Mouse (Mus musculus): ENCODE results near the gene Klhdc3. TPM values are rescaled to one million over a fixed set of nuclear protein-coding genes. Genes with fewer than 3 reads are reported as not detected.

Gene Klhdc3
- polyA plus RNA-seq (2017; shearing (Covaris generic)): 91.9 TPM

GRCm38 (mm10) chr17:46680760-46681373, at the start of gene Klhdc3:
TSS of gene Klhdc3 (minus strand) at chr17:46680914.

GRCm38 (mm10) chr17:46728904-46729318, 48.2 kb upstream of the Klhdc3 start, which contains the start of gene Gnmt:
TSS of gene Gnmt (minus strand) at chr17:46729168.

DNA sequence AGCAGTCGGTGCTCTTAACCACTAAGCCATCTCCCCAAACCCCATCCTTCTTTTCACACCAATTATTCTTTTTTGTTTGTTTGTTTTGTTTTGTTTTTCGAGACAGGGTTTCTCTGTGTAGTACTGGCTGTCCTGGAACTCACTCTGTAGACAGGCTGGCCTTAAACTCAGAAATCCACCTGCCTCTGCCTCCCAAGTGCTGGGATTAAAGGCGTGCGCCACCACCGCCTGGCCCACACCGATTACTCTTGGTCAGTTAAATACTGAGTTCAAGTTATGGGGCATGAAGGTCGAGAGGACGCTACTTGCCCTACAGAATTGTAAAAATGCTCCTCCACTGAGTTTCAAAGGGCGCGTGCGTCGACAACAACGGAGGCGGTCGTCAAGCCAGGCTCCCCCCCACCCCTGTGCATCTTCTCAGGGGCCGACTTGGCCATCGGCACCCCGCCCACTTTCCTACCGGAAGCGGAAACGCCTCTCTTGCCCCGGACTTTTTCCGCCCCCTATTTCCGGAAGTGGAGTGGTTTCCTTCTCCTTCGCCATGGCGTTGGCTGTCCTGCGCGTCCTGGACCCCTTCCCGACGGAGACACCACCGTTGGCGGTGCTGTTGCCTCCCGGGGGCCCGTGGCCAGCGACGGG, 30.4 kb upstream of the Klhdc3 start, which contains the start of gene Pex6:
Gene Pex6 (plus strand): TSS at position 505 of the 639 bp plus-strand sequence.

DNA sequence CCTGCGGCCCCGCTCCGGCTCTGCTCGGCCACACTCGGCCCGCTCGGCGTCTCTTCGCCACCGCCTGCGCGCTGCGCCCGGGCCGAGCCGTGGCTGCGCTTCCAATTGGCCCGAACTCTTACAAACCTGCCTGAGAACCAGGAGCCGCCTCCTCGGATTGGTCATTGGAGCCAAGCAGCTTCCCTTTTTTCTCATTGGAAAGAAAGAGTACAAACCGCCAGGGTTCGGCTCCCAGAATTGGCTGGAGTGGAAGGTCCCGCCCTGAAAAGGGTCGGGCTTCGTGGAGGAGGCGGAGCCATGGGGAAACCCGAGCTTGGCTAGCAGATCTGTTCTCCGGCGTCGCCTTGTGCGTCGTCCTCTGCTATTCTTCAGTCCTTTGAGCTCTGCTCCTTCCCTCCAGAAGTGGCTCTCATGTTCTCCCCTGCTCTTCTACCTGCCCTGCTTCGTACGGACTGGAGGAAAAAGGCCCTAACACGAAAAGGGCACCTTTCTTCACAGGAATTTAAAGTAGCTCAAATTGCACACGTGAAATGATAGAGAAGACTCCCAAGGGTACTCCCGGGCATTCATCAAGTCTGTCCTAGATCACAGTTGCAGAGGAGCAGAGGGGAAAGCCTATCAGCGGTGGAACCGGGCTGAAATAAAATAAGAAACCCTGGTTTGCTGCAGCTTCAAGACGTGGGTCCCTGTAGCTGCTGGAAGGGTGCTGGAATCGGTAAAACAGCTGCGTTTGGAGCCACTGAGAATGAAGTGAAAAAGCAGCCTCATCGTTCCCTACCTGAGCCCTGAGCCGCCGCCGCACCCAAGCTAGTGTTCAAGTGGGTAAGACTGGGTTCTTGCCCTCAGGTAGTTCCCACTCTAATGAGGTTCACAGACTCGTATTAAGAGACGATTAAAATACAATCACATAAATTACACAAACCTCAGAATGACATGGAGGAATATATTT, 24.4 kb upstream of the Klhdc3 start, which contains the start of gene Ppp2r5d:
Gene Ppp2r5d (minus strand): TSS at position 225 of the 949 bp plus-strand sequence.

GRCm38 (mm10) chr17:46678416-46678815, 2.3 kb downstream of the Klhdc3 start, which contains the start of gene Mea1:
TSS of gene Mea1 (plus strand) at chr17:46678793.

DNA sequence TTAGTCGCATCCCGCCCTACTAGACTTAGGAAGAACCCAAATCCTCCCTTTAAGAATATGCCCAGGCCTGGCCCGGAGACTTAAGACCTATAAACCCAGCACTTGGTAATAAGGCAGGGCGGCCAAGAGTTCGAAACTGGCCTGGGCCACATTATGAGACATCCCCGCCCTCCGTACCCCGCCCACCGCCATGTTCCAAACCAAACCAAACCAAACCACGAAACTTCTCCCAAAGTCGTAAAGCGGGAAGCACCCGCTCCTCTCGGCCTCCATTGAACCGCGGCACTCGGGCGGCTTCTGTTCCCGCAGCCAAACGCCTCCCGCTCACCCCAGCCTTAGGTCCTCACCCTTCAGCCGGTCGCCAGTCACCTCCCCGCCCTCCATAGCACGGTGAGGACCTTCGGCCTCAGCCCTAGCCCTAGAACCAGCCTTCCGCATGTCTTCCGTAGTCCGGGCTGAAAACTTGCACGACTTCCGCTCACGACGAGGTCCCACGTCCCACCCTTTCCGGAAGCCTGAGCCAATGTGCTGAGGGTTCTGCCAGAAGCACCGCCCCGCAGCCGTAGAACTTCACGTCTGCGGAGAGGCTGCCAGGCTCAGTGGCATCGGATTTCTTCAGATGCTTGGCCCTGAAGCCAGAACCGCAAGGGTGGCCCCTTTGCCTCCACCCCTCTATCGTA, 6.7 kb downstream of the Klhdc3 start, which contains the start of gene Rrp36:
Gene Rrp36 (minus strand): TSS at position 503 of the 680 bp plus-strand sequence.

GRCm38 (mm10) chr17:46650232-46651031, 30.3 kb downstream of the Klhdc3 start, which contains the start of gene Cul7:
TSS of gene Cul7 (plus strand) at chr17:46650337.

DNA sequence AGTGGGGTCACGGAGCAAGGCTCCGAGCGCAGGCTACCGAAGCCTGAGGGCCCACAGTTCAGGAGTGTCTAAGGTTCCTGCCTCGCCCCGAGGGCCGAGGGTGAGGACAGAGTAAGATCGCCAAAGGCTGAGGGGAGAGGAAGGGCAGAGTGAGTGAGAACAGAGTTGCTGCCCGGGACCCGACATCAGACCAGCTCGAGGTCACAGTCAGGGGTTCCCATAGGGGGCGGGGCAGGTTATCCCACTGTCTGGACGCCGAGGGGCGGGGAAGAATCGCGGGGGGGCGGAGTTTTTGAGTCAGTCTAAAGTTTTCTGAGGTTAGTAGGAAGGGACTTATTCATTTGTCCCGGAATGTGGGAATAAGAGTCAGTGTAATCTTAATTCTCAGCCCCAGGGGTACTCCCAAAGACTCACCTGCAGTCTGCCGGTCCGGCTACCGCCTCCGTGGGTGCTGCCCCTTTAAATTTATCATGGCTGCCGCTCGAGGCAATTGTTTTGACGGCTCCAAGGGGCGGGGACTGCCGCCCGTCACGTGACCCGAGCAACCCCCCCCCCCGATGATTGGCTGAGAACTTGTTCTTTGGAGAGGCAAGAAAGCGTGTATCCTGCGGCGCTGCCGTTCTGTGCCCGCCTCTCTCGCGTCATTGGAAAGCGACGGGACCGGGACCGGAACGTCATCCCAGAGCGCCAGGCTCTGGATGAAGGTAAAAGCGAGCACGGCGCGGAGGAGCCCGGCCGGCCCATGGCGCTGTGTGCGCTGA, 35.0 kb downstream of the Klhdc3 start, which contains the start of the genes Klc4 and Mrpl2:
Gene Klc4 (minus strand): TSS at position 462 of the 761 bp plus-strand sequence.
Gene Mrpl2 (plus strand): TSS at position 669 of the 761 bp plus-strand sequence.

GRCm38 (mm10) chr17:46628791-46629684, 51.7 kb downstream of the Klhdc3 start, which contains the start of gene Ptk7:
TSS of gene Ptk7 (minus strand) at chr17:46629504.

Other genes starting within 250 kb of the Klhdc3 start
- not detected for gene Slc22a7, start 242.5 kb downstream of the Klhdc3 start, polyA plus RNA-seq (2017; shearing (Covaris generic))
- 0.31 TPM for gene Ttbk1, start 193.2 kb downstream of the Klhdc3 start, polyA plus RNA-seq (2017; shearing (Covaris generic))
- gene Dnph1, start 184.2 kb downstream of the Klhdc3 start, polyA plus RNA-seq (2017; shearing (Covaris generic)): 6.6 TPM
- 10.7 TPM for gene Cul9, start 134.5 kb downstream of the Klhdc3 start, polyA plus RNA-seq (2017; shearing (Covaris generic))
- 2.2 TPM for gene Srf, start 124.7 kb downstream of the Klhdc3 start, polyA plus RNA-seq (2017; shearing (Covaris generic))
- not detected for gene Ptk7, start 51.4 kb downstream of the Klhdc3 start, polyA plus RNA-seq (2017; shearing (Covaris generic))
- gene Klc4, start 34.9 kb downstream of the Klhdc3 start, polyA plus RNA-seq (2017; shearing (Covaris generic)): 28.2 TPM
- 81.5 TPM for gene Mrpl2, start 34.7 kb downstream of the Klhdc3 start, polyA plus RNA-seq (2017; shearing (Covaris generic))
- 10.1 TPM for gene Cul7, start 30.6 kb downstream of the Klhdc3 start, polyA plus RNA-seq (2017; shearing (Covaris generic))
- gene Rrp36, start 6.6 kb downstream of the Klhdc3 start, polyA plus RNA-seq (2017; shearing (Covaris generic)): 79.3 TPM
- 182 TPM for gene Mea1, start 2.1 kb downstream of the Klhdc3 start, polyA plus RNA-seq (2017; shearing (Covaris generic))
- gene Ppp2r5d, start 24.2 kb upstream of the Klhdc3 start, polyA plus RNA-seq (2017; shearing (Covaris generic)): 51.8 TPM
- gene Pex6, start 30.5 kb upstream of the Klhdc3 start, polyA plus RNA-seq (2017; shearing (Covaris generic)): 2.9 TPM
- 0.61 TPM for gene Gnmt, start 48.3 kb upstream of the Klhdc3 start, polyA plus RNA-seq (2017; shearing (Covaris generic))
- gene Cnpy3, start 71.3 kb upstream of the Klhdc3 start, polyA plus RNA-seq (2017; shearing (Covaris generic)): 58.4 TPM
- not detected for gene Ptcra, start 82.8 kb upstream of the Klhdc3 start, polyA plus RNA-seq (2017; shearing (Covaris generic))
- gene 2310039H08Rik, start 91.7 kb upstream of the Klhdc3 start, polyA plus RNA-seq (2017; shearing (Covaris generic)): 38.6 TPM
- gene Rpl7l1, start 101.8 kb upstream of the Klhdc3 start, polyA plus RNA-seq (2017; shearing (Covaris generic)): 181 TPM
- 16.8 TPM for gene Bicral, start 177.6 kb upstream of the Klhdc3 start, polyA plus RNA-seq (2017; shearing (Covaris generic))
- gene Tbcc, start 209.8 kb upstream of the Klhdc3 start, polyA plus RNA-seq (2017; shearing (Covaris generic)): 10.0 TPM
- gene Prph2, start 229.5 kb upstream of the Klhdc3 start, polyA plus RNA-seq (2017; shearing (Covaris generic)): not detected

Data from CD4-positive, CD25-positive, alpha-beta regulatory T cell, adult 9 weeks (primary cell).